Mouse (Mus musculus) kidney, postnatal 0 days (tissue): ENCODE measurements at regions not wholly inside any gene's neighbourhood (a gene's known extent, or its start where the extent isn't known, plus 50 kb on each side); places are given as distances from the start of the nearest gene placed in this dataset.

Experiments used
- ATAC-seq: fragments of 200-750 bp; cut with Nextera tagmentation; replicated peaks from 2 replicates; pipeline ENCODE4 v1.8.0; 2017; ENCODE audit warnings: low read depth, moderate number of reproducible peaks, moderate TSS enrichment, moderate library complexity; ENCODE audit not compliant: low FRiP score
- DNase-seq: peaks from one replicate; pipeline ENCODE4 v3.0.0-alpha.2; 2016; ENCODE audit warnings: low spot score
- H3K27ac ChIP-seq: fragments of 300-500 bp; sonication (generic); 2 replicates; pipeline ENCODE4 v1.5.1; 2014; ENCODE audit warnings: mild to moderate bottlenecking
- H3K27me3 ChIP-seq: fragments of 300-500 bp; sonication (generic); 2 replicates; pipeline ENCODE4 v1.6.1; 2014; ENCODE audit warnings: low read length, mixed read lengths; ENCODE audit not compliant: insufficient read depth
- H3K36me3 ChIP-seq: fragments of 300-500 bp; sonication (generic); 2 replicates; pipeline ENCODE4 v1.6.1; 2014; ENCODE audit warnings: low read length, mixed read lengths; ENCODE audit not compliant: insufficient read depth
- H3K4me1 ChIP-seq: fragments of 300-500 bp; sonication (generic); replicated peaks from 2 replicates; pipeline ENCODE4 v1.6.1; 2014; ENCODE audit warnings: antibody characterized with exemption, low read length, mixed read lengths; ENCODE audit not compliant: insufficient read depth
- H3K4me2 ChIP-seq: fragments of 300-500 bp; sonication (generic); 2 replicates; pipeline ENCODE4 v1.6.1; 2014; ENCODE audit warnings: mild to moderate bottlenecking, low read length, moderate library complexity, mixed read lengths
- H3K4me3 ChIP-seq: fragments of 300-500 bp; sonication (generic); replicated peaks from 2 replicates; pipeline ENCODE4 v1.5.1; 2014; ENCODE audit warnings: low read depth, low read length
- H3K9ac ChIP-seq: fragments of 300-500 bp; sonication (generic); 2 replicates; pipeline ENCODE4 v1.6.1; 2014; ENCODE audit warnings: low read depth, low read length
- H3K9me3 ChIP-seq: fragments of 300-500 bp; sonication (generic); replicated peaks from 2 replicates; pipeline ENCODE4 v1.6.1; 2016; ENCODE audit warnings: low read length, inconsistent platforms, mixed read lengths
- CTCF ChIP-seq: IDR thresholded peaks from 2 replicates; pipeline ENCODE4 v1.5.1; 2016; ENCODE audit warnings: antibody characterized with exemption, low read depth, mild to moderate bottlenecking, moderate library complexity
- WGBS: fragments of 180-500 bp; shearing (Covaris S2); extraction: QIAGEN DNeasy Blood & Tissue Kit; methylation state at CpG from one replicate; pipeline ENCODE4 v1.1.7; 2014; 5-methylcytosine and 5-hydroxymethylcytosine counted together

- Histone ChIP-seq H3K4me3 (no peak overlapping the region), H3K27ac (no peak overlapping the region), H3K9me3 (no peaks in the 10 kb centered on the region), H3K4me2 (no peak overlapping the region), H3K27me3 (no peaks in the 10 kb centered on the region), H3K9ac (no peak overlapping the region), H3K36me3 (no peaks in the 10 kb centered on the region), H3K4me1 (no peaks in the 10 kb centered on the region)
- no peak for ATAC-seq
- no peak for TF ChIP-seq CTCF
- no peak for DNase-seq
- WGBS: 42% methylated on average over 8 of the region's 8 CpGs
These were observed 54.8 kb downstream of the Foxb1 start for GRCm38 (mm10) chr9:69705942-69706341.

- H3K27ac ChIP-seq: no peak overlapping the region
- TF ChIP-seq CTCF: no peak
- ATAC-seq: no peak
These were observed 55.7 kb downstream of the Foxb1 start for GRCm38 (mm10) chr9:69705071-69705470.

GRCm38 (mm10) chr9:69703731-69704130, 57.0 kb downstream of the Foxb1 start:
- Histone ChIP-seq H3K9me3 (no peaks in the 10 kb centered on the region), H3K27me3 (no peaks in the 10 kb centered on the region), H3K36me3 (no peaks in the 10 kb centered on the region), H3K4me3 (no peak overlapping the region), H3K27ac (no peak overlapping the region), H3K4me2 (no peak overlapping the region), H3K4me1 (no peaks in the 10 kb centered on the region), H3K9ac (no peak overlapping the region)
- WGBS: 71% methylated on average over 7 of the region's 7 CpGs
- TF ChIP-seq CTCF: no peak
- ATAC-seq (no peak), DNase-seq (no peak)

More at GRCm38 (mm10) chr9:69705071-69705470, 55.7 kb downstream of the Foxb1 start:
- no peaks in the 10 kb centered on the region for H3K4me1 ChIP-seq
- no peak overlapping the region for H3K4me3 ChIP-seq
- no peaks in the 10 kb centered on the region for H3K27me3 ChIP-seq
- WGBS: 27% methylated on average over 4 of the region's 4 CpGs
- no peak overlapping the region for H3K9ac ChIP-seq
- DNase-seq: peak; percentile 21
- H3K36me3 ChIP-seq: no peaks in the 10 kb centered on the region
- no peak overlapping the region for H3K4me2 ChIP-seq
- no peaks in the 10 kb centered on the region for H3K9me3 ChIP-seq

GRCm38 (mm10) chr9:69702156-69702928, 58.4 kb downstream of the Foxb1 start:
- no peak for ATAC-seq
- H3K9me3 ChIP-seq: no peaks in the 10 kb centered on the region

GRCm38 (mm10) chr9:69700696-69701095, 60.0 kb downstream of the Foxb1 start:
- Histone ChIP-seq H3K9me3 (no peaks in the 10 kb centered on the region), H3K4me3 (no peak overlapping the region), H3K27me3 (no peaks in the 10 kb centered on the region), H3K9ac (no peak overlapping the region), H3K4me2 (no peak overlapping the region), H3K4me1 (no peaks in the 10 kb centered on the region), H3K36me3 (no peaks in the 10 kb centered on the region), H3K27ac (no peak overlapping the region)
- WGBS: 73% methylated on average over 9 of the region's 9 CpGs
- DNase-seq (no peak), ATAC-seq (no peak)
- no peak for TF ChIP-seq CTCF

More at GRCm38 (mm10) chr9:69702156-69702928, 58.4 kb downstream of the Foxb1 start:
- no peak overlapping the region for H3K4me2 ChIP-seq
- no peak overlapping the region for H3K27ac ChIP-seq
- 86% methylated on average over 8 of the region's 8 CpGs for WGBS
- no peaks in the 10 kb centered on the region for H3K36me3 ChIP-seq
- no peaks in the 10 kb centered on the region for H3K27me3 ChIP-seq
- no peak overlapping the region for H3K4me3 ChIP-seq
- no peak overlapping the region for H3K9ac ChIP-seq
- no peaks in the 10 kb centered on the region for H3K4me1 ChIP-seq
- TF ChIP-seq CTCF: no peak
- no peak for DNase-seq

- Histone ChIP-seq H3K27me3 (no peaks in the 10 kb centered on the region), H3K4me2 (no peak overlapping the region)
- no peak for DNase-seq
These were observed 69.0 kb downstream of the Foxb1 start for GRCm38 (mm10) chr9:69691756-69692155.

More at GRCm38 (mm10) chr9:69691756-69692155, 69.0 kb downstream of the Foxb1 start:
- ATAC-seq: no peak
- H3K9ac ChIP-seq: no peak overlapping the region
- H3K9me3 ChIP-seq: no peaks in the 10 kb centered on the region
- no peaks in the 10 kb centered on the region for H3K4me1 ChIP-seq
- H3K27ac ChIP-seq: no peak overlapping the region
- no peaks in the 10 kb centered on the region for H3K36me3 ChIP-seq
- TF ChIP-seq CTCF: no peak
- WGBS: 72% methylated on average over 3 of the region's 3 CpGs
- H3K4me3 ChIP-seq: no peak overlapping the region
